Mouse (Mus musculus) olfactory bulb, adult 2 months (tissue): ENCODE data around the gene Abcf2.

Source experiments
- CTCF ChIP-seq: fragments of 200-500 bp; IDR thresholded peaks from 2 replicates; pipeline ENCODE4 v1.5.1; 2012; ENCODE audit warnings: low read depth, mild to moderate bottlenecking, low read length, moderate library complexity; ENCODE audit not compliant: insufficient read depth
- POLR2A ChIP-seq: fragments of 200-500 bp; IDR thresholded peaks from 2 replicates; pipeline ENCODE4 v1.6.1; 2012; ENCODE audit warnings: mild to moderate bottlenecking, low read depth, low read length, moderate library complexity; ENCODE audit not compliant: insufficient read depth

GRCm38 (mm10) chr5:24524522-24524921, 52.7 kb downstream of the Abcf2 start:
- TF ChIP-seq CTCF (no peak), POLR2A (no peak)
